Mouse (Mus musculus) macrophage (primary cell): ENCODE measurements around the gene Mapkapk5. TPM values are rescaled to one million over a fixed set of nuclear protein-coding genes. Genes with fewer than 3 reads are reported as not detected.

ENCODE experiments used
- H3K27ac ChIP-seq: fragments of 350-480 bp; formaldehyde crosslinking; 2 replicates; pipeline ENCODE4 v1.9.0; 2021
- H3K36me3 ChIP-seq: fragments of 350-480 bp; formaldehyde crosslinking; 2 replicates; pipeline ENCODE4 v1.9.0; 2021; ENCODE audit errors: inconsistent target
- H3K4me3 ChIP-seq: fragments of 350-480 bp; formaldehyde crosslinking; 2 replicates; pipeline ENCODE4 v1.9.0; 2021; ENCODE audit errors: inconsistent target
- H3K79me2 ChIP-seq: fragments of 350-480 bp; formaldehyde crosslinking; 2 replicates; pipeline ENCODE4 v1.9.0; 2021; ENCODE audit errors: inconsistent target
- WGBS: methylation state at CpG from one replicate; pipeline ENCODE4 v1.1.7; 2026; ENCODE audit warnings: inconsistent platforms; ENCODE audit not compliant: missing documents; 5-methylcytosine and 5-hydroxymethylcytosine counted together
- polyA plus RNA-seq: library from polyadenylated mRNA; stranded (reverse); fragments of 250-400 nt; gene quantifications from 3 replicates; pipeline ENCODE4 v1.2.4, GENCODE M21; 2018; ENCODE audit warnings: inconsistent platforms

Mapkapk5 gene
- polyA plus RNA-seq, 1 experiment from 2014 or later = 103 TPM

DNA sequence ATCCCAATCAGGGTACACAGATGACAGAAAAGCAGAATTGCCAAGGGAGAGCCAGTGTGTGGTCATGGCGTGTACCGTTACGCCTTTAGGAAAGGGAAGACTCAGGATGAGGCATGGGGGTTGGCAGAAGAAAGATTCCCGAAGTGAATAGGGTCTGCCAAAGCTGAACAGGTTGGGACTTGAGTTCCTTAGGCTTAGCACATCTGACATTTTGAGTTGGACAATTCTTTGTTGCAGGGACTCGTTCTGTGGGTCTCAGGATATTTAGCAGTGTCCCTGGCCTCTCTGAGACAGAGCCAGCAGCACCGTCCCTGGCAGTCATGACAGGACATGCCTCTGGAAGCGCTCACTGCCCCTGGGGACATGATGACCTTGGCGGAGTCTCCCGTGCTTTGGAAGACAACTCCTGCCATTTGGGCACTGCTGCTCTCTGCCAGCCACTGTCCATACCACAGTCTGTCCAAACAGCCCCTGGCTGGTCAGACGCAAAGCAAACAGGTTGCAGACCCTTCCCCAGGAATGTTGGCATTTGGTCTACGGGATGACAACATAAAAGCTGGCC is 31.3 kb upstream of the Mapkapk5 start:
- H3K36me3 ChIP-seq = peaks cover 87% of the 10 kb centered on the region
- 92% methylated on average over 11 of the region's 11 CpGs for WGBS

DNA sequence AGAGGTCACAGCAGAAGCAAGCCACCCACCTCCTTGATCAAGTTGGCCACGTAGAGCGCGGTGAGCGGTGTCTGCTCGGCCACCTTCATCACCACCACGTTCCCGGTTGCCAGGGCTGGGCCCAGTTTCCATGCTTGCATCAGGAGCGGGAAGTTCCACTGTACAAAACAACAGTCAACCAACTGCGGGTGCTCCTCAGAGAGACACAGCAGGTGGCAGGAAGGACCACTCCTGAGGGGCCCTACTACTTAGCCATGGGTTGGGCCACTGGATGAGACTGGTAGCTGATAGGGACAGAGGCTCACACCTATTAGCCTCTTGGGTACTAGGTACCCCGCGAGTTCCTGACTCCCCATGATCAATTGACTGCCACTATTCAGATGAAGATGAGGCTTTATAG is 30.2 kb upstream of the Mapkapk5 start:
- Histone ChIP-seq H3K4me3 (no peak overlapping the region), H3K36me3 (peaks cover 98% of the 10 kb centered on the region), H3K27ac (no peak overlapping the region), H3K79me2 (peaks cover 22% of the 10 kb centered on the region)
- WGBS = 97% methylated on average over 11 of the region's 11 CpGs

More for the DNA sequence above, 31.3 kb upstream of the Mapkapk5 start:
- H3K79me2 ChIP-seq = peaks cover 33% of the 10 kb centered on the region
- no peak overlapping the region for H3K4me3 ChIP-seq
- H3K27ac ChIP-seq = no peak overlapping the region

DNA sequence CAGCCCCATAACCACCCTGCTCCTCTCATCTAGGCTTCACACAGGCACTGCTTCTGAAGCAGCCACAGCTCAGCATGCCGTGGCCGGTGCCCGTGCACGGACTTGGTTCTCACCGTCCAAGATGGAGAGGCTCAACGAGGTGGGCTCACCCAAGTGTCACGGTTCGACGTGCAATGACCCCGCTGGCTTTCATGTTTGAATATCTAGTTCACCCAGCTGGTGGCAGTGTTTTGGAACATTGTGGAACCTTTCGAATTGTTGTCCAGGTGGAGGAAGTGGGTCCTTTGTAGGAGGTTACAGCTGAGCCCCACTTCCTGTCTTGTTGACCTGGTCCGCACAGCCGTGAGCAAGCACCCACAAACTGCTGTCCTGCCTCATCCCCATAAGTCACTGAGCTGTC is 28.4 kb upstream of the Mapkapk5 start:
- 86% methylated on average over 13 of the region's 13 CpGs for WGBS
- Histone ChIP-seq H3K4me3 (no peak overlapping the region), H3K36me3 (peaks cover 98% of the 10 kb centered on the region), H3K79me2 (peaks cover 5% of the 10 kb centered on the region; the same call in 1 of the 2 replicates), H3K27ac (no peak overlapping the region)

DNA sequence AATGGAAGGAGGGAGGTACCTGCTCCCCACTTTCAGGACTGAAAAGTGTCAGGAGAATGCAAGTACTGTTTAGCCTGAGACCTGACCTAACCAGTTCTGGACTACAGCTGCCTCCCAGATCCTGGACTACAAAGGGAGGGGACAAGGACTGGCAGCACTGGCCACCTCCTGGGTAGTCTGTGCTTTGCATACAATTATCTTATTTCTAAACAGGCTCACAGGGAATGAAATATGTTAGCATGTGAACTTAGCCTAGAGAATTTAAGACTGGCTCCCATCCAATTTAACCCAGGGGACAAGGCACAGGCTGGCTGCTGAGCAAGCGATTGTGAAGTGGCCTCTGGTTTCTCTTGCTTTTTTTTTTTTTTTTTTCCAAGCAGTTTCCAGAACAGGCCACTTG is 25.1 kb upstream of the Mapkapk5 start:
- H3K4me3 ChIP-seq = no peak overlapping the region
- peaks cover 83% of the 10 kb centered on the region for H3K36me3 ChIP-seq
- H3K27ac ChIP-seq = no peak overlapping the region
- H3K79me2 ChIP-seq = no peaks in the 10 kb centered on the region
- 100% methylated on average over 1 of the region's 1 CpGs for WGBS

DNA sequence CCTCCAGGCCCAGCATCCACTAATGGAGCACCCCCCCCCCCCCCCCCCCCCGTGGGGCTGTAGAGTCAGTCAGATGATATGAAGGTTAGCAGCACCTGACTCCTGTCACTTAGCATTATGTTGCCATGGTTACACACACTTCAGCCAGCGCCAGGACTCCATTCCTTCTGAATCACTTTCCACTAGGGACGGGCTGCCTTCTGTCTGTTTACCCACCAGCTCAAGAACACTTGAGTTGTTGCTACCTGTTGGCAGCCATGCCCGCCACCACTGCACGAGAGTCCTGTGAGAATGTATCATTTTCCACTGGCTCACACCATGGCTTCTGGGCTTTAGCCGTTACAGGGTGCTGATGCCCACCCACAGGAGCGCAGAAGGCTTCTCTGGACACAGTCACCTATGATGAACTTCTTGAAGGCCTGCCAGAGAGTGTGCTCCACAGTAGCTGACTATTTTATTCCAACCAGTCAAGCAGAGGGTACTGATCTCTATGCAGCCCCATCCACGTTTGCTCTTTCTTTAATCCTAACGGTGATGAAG is 24.2 kb upstream of the Mapkapk5 start:
- 91% methylated on average over 8 of the region's 9 CpGs for WGBS
- peaks cover 74% of the 10 kb centered on the region for H3K36me3 ChIP-seq
- no peak overlapping the region for H3K27ac ChIP-seq
- no peak overlapping the region for H3K4me3 ChIP-seq
- no peaks in the 10 kb centered on the region for H3K79me2 ChIP-seq

DNA sequence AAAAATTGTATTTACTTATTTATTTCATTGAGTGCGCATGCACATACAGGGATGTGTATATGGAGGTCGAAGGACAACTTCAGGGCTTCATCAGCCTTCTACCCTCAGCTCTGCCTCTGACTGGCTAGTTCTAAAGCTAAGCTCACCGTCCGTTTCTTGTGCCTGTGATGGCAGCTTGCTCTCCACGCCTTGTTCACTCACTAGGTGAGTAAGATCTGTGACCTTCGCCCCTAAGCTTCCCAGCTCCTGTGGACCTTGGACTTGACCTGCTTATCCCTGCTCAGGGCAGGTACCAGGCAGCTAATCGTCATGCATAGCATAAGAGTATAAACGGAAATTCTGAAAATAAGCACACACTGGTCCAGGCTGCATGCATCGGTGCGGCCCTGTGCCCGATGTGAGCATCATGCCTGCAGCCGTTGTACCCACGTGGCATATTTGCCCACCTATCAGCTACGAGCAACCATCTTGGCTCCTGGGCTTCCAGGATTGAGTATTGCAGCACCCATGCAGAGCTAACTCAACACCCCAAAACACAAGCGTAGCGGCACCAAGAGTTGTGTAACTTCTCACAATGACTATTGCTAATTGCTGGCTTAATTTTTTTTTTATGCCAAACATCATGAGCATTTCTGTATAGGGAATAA is 20.5 kb upstream of the Mapkapk5 start:
- WGBS = 91% methylated on average over 16 of the region's 16 CpGs
- H3K27ac ChIP-seq = no peak overlapping the region

DNA sequence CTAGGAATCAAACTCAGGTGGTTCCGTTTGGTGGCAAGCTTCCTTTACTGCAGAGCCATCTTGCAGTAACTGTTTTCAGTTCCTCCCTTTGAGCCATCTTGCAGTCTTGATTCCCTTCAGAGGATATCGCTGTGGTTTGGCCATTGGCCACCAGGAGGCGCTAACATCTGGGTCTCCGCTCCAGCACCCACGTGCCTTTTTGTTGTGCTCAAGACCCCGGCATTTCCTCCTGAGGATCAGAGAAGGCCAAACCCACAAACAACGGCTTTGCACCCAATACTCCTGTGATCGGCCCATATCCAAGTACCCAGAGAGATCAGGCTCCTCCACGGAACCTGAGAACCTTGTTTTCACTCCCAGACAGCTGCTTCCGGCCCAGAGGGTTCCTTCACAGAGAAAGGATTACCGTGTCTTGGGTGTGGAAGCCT is 18.8 kb upstream of the Mapkapk5 start:
- peaks cover 21% of the 10 kb centered on the region for H3K36me3 ChIP-seq
- peak overlapping the region; percentile 12; the same call in 1 of the 2 replicates for H3K27ac ChIP-seq
- H3K79me2 ChIP-seq = no peaks in the 10 kb centered on the region
- WGBS = 2% methylated on average over 11 of the region's 11 CpGs
- peak overlapping the region; percentile 13; the same call in 1 of the 2 replicates for H3K4me3 ChIP-seq

More for the DNA sequence above, 20.5 kb upstream of the Mapkapk5 start:
- no peaks in the 10 kb centered on the region for H3K79me2 ChIP-seq
- no peak overlapping the region for H3K4me3 ChIP-seq
- H3K36me3 ChIP-seq = peaks cover 37% of the 10 kb centered on the region

DNA sequence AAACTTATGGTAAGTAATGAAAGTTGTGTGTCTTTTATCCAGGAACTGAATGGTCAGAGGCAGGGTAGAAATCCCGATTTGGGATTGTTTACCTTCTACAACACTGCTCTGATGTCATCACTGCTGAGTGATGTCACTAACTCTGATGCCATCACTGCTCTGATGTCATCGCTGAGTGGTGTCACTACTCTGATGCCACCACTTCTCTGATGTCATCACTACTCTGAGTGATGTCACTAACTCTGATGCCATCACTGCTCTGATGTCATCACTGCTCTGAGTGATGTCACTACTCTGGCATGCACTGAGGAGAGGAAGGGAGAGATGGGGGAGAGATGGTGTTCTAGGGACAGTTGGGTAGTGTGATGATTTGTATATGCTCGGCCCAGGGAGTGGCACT is 16.7 kb upstream of the Mapkapk5 start:
- Histone ChIP-seq H3K27ac (no peak overlapping the region), H3K79me2 (no peaks in the 10 kb centered on the region), H3K4me3 (no peak overlapping the region), H3K36me3 (0 out of 2 replicates have a peak, but pooled peaks cover 2% of the 10 kb centered on the region)
- whole genome bisulfite sequencing = 89% methylated on average over 3 of the region's 3 CpGs

DNA sequence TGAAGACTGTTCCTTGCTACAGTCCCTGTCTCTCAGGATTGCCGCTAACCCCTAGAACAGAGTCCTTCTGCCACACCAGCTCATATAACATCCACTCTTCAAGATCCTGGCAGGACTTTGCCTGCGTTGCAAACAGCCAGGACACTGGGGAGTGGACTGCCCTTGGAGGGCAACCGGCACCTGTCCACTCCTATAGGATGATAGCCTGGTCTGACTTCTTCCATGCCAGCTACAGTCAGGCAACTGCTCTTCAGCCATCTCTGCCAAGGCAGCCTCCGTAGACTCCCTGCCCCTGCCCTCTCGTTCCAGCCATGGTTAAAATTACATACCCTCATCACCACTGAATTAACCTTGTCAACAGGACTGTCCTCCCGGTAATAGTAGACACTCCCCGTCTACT is 3.5 kb upstream of the Mapkapk5 start:
- 96% methylated on average over 6 of the region's 7 CpGs for WGBS
- Histone ChIP-seq H3K27ac (no peak overlapping the region), H3K4me3 (no peak overlapping the region), H3K36me3 (no peaks in the 10 kb centered on the region), H3K79me2 (peaks cover 9% of the 10 kb centered on the region)

DNA sequence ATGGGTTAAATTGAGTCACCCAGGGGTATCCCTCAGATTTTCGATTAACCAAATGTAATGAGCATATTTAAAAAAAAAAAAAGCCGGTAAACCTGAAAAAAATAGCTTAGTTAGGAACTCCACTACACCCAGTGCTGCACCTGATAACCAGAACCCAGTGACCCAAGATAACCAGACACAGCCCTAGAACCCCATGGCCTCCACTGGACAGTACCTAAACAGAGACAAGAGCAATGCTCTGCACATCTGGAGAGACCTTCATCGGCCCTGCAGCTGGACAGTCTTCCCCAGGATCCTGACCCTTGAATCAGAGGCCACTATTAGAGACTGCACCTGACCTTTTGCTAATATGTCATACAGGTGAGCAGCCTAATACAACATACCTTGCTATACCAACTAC is 1.4 kb upstream of the Mapkapk5 start:
- no peaks in the 10 kb centered on the region for H3K36me3 ChIP-seq
- no peak overlapping the region for H3K27ac ChIP-seq
- no peak overlapping the region for H3K4me3 ChIP-seq
- 91% methylated on average over 3 of the region's 3 CpGs for WGBS
- peaks cover 30% of the 10 kb centered on the region for H3K79me2 ChIP-seq

DNA sequence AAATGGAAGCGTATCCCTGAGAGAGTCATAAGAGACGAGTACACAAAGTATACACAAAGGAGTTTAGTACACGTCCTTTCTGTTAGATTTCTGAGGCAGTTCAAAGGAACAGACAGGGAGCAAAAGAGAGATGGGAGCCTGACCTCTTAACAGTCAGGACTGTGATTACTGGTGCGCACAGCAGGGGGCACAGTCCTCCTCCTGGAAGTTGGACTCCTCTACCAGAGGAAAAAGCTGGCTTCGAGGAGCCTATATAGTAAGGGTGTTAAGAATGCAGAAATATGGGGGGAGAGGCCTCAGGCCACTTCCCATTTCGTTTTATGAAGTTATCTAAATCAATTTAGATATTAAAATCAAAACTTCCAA is 808 bp upstream of the Mapkapk5 start:
- Histone ChIP-seq H3K79me2 (peaks cover 36% of the 10 kb centered on the region), H3K36me3 (no peaks in the 10 kb centered on the region), H3K4me3 (peak overlapping the region; percentile 92), H3K27ac (peak overlapping the region; percentile 32; the same call in 1 of the 2 replicates)
- 10% methylated on average over 6 of the region's 6 CpGs for WGBS

DNA sequence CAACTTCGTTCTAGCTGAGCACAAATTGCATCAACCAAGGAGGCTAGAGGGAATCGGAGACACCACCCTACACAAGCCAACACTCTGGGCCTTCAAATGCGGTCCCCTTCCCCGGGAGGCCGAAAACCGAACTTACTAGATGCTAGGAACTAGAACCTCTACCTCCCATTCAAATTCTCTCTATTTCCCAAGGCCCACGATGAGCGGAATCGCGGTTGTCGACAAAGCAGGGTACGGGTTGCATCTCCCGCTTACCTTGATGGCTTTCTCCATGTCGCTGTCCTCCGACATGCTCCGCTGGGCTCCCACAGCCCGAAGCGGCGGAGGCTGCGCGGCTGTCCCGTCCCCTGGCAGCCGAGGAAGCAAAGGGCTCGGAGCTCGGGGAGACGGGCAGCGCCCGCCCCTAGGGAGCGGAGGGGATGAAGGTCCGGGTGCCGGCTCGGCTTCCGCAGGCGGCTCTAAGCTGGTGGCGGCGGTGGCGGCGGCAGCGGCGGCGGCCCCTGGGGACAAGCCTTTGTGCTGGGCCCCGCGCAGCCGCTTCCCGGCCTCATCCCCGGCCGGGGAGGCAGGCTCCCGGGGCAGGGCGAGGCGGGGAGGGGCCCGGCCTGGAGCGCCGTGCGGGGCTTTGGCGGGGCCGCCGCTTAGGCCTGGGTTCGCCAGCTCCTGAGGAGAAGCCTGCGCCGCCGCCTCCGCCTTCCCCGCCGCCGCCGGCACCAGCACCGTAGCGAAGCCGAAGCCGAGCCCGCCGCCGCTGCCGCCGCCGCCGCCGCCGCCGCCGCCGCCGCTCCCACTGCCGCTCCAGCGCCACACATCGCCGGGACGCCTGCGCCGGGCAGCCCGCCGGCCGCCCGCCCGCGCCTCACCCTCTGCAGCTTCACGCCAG is 554 bp downstream of the Mapkapk5 start, which contains the start of the genes Adam1a and Gm42878:
Gene Adam1a (minus strand): TSS at position 573 of the 883 bp plus-strand sequence.
Gene Gm42878 (minus strand): TSS at position 573 of the 883 bp plus-strand sequence.
- peaks cover 49% of the 10 kb centered on the region for H3K79me2 ChIP-seq
- 1% methylated on average over 41 of the region's 97 CpGs for WGBS
- peak within 1 kb of the TSS; percentile 92 for H3K4me3 ChIP-seq
- H3K27ac ChIP-seq = peak within 1 kb of the TSS; percentile 32; the same call in 1 of the 2 replicates
- H3K36me3 ChIP-seq = no peaks in the 10 kb centered on the region

DNA sequence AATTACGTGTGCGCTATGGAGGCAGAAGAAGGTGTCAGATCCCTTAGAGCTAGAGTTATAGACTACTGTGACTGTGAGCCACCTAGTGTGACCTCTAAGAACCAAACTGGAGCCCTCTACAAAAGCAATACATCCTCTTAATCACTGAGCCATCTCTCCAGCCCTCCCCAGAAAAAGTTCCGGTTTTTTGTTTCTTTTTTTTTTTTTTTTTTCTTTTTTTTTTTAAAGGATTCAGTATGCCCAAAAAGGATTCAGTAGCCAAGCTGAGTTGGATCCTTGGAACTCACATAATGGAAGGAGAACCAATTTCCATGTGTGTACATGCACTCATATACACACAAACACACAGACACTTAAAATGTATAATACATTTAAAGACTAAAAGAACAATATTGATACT is 2.3 kb downstream of the Mapkapk5 start:
- peaks cover 67% of the 10 kb centered on the region for H3K79me2 ChIP-seq
- H3K4me3 ChIP-seq = no peak overlapping the region
- 78% methylated on average over 3 of the region's 3 CpGs for WGBS
- no peak overlapping the region for H3K27ac ChIP-seq
- H3K36me3 ChIP-seq = no peaks in the 10 kb centered on the region

DNA sequence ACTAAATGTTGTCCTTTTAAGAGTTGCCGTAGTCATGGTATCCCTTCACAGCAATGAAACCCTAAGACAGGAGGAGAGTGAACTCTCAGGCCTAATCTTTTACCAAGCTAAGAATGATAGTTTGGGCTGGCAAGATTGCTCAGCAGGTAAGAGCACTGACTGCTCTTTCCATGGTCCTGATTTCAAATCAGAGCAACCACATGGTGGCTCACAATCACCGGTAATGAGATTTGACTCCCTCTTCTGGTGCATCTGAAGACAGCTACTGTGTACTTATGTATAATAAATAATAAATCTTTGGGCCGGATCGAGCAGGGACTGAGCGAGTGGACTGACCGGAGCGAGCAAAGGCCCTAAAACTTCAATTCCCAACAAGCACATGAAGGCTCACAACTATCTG is 4.5 kb downstream of the Mapkapk5 start:
- WGBS = 81% methylated on average over 2 of the region's 7 CpGs
- Histone ChIP-seq H3K36me3 (peaks cover 16% of the 10 kb centered on the region), H3K27ac (no peak overlapping the region), H3K79me2 (peaks cover 88% of the 10 kb centered on the region), H3K4me3 (no peak overlapping the region)
